Mouse (Mus musculus) adipose tissue, adult 10 weeks (tissue): Measurements from ENCODE around the gene Lce1m. TPM values are rescaled to one million over a fixed set of nuclear protein-coding genes. Genes with fewer than 3 reads are reported as not detected.

Experiments
- polyA plus RNA-seq: library from polyadenylated mRNA; stranded (reverse); fragments of 350-450 nt; fragmentation: Illumina TruSeq; extraction: RNeasy Lipid Tissue Mini Kit (QIAGEN cat#74804); gene quantifications from one replicate; pipeline ENCODE4 v1.2.3, GENCODE M21; 2014; ENCODE audit warnings: low read depth, low replicate concordance

Lce1m gene
- polyA plus RNA-seq = not detected

GRCm38 (mm10) chr3:93018960-93019359 is at the start of gene Lce1m:
Gene Lce1m, minus strand, starts transcription at chr3:93019060.

GRCm38 (mm10) chr3:93068523-93068922 is 49.7 kb upstream of the Lce1m start, which contains the start of gene Gm4858:
Gene Gm4858, plus strand, starts transcription at chr3:93068823.

GRCm38 (mm10) chr3:93015460-93016104 is 3.3 kb downstream of the Lce1m start, which contains the start of gene Crct1:
Gene Crct1, minus strand, starts transcription at chr3:93015687.

GRCm38 (mm10) chr3:92991926-92992325 is 26.9 kb downstream of the Lce1m start, which contains the start of gene Lce3f:
Gene Lce3f, plus strand, starts transcription at chr3:92992226.

Other genes starting within 250 kb of the Lce1m start
- gene Lce1i, start 240.2 kb downstream of the Lce1m start, polyA plus RNA-seq = not detected
- not detected for gene Lce1j, start 228.5 kb downstream of the Lce1m start, polyA plus RNA-seq
- gene Lce1k, start 211.2 kb downstream of the Lce1m start, polyA plus RNA-seq = not detected
- gene Kprp, start 191.8 kb downstream of the Lce1m start, polyA plus RNA-seq = not detected
- gene Lce1l, start 167.8 kb downstream of the Lce1m start, polyA plus RNA-seq = not detected
- gene 2310050C09Rik, start 148.8 kb downstream of the Lce1m start, polyA plus RNA-seq = not detected
- not detected for gene Lce3a, start 92.8 kb downstream of the Lce1m start, polyA plus RNA-seq
- not detected for gene Lce3b, start 86.1 kb downstream of the Lce1m start, polyA plus RNA-seq
- not detected for gene Lce3c, start 74.6 kb downstream of the Lce1m start, polyA plus RNA-seq
- not detected for gene Lce3d, start 61.7 kb downstream of the Lce1m start, polyA plus RNA-seq
- gene Lce3e, start 52.0 kb downstream of the Lce1m start, polyA plus RNA-seq = not detected
- not detected for gene Lce3f, start 26.8 kb downstream of the Lce1m start, polyA plus RNA-seq
- not detected for gene Crct1, start 3.4 kb downstream of the Lce1m start, polyA plus RNA-seq
- gene Gm4858, start 49.8 kb upstream of the Lce1m start, polyA plus RNA-seq = not detected
- not detected for gene Crnn, start 125.7 kb upstream of the Lce1m start, polyA plus RNA-seq
- not detected for gene Flg2, start 178.2 kb upstream of the Lce1m start, polyA plus RNA-seq